Mouse (Mus musculus): ENCODE data around the gene Foxo6. TPM values are rescaled to one million over a fixed set of nuclear protein-coding genes. Genes with fewer than 3 reads are reported as not detected.

Foxo6 gene
- polyA plus RNA-seq, 1 experiment = not detected

- TF ChIP-seq CTCF (IDR thresholded peaks at IDR 0.05; ENCODE audit: borderline replicate concordance, insufficient read depth, low read length) (no peak), POLR2A (IDR thresholded peaks at IDR 0.05; ENCODE audit: low read depth, low read length) (no peak)
These were observed 63.9 kb downstream of the Foxo6 start for GRCm38 (mm10) chr4:120223108-120223745.

DNA sequence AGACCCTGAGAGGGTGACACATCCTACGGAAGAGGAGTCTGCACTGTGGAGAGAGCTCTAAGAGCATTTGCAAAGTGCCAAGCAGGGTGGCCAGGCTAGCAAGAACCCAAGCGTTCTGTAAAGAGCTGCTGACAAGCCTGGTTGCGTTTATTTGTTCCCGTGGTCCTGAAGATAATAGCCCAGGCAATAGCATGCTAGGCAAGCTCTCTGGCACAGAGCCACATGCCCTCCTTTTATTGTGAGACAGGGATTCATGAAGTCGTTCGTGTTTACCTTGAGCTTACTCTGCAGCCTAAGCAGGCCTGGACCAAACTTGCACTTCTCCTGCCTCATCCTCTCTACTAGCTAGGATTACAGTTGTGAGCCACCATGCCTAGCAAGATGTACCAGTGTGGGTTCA, 65.4 kb downstream of the Foxo6 start:
- no peaks in the 10 kb centered on the region for H3K4me1 ChIP-seq (ENCODE audit: control insufficient read depth, insufficient read depth, low read length)
- H3K27ac ChIP-seq (ENCODE audit: insufficient read depth, low read length) = no peak overlapping the region
- no peak for TF ChIP-seq CTCF (IDR thresholded peaks at IDR 0.05; ENCODE audit: borderline replicate concordance, insufficient read depth, low read length)
- no peak for TF ChIP-seq POLR2A (IDR thresholded peaks at IDR 0.05; ENCODE audit: low read depth, low read length)
- H3K4me3 ChIP-seq (ENCODE audit: insufficient read depth, low read length) = no peak overlapping the region

More at GRCm38 (mm10) chr4:120223108-120223745, 63.9 kb downstream of the Foxo6 start:
- Histone ChIP-seq H3K4me1 (ENCODE audit: control insufficient read depth, insufficient read depth, low read length) (no peaks in the 10 kb centered on the region), H3K27ac (ENCODE audit: insufficient read depth, low read length) (no peak overlapping the region), H3K4me3 (ENCODE audit: insufficient read depth, low read length) (no peak overlapping the region)

DNA sequence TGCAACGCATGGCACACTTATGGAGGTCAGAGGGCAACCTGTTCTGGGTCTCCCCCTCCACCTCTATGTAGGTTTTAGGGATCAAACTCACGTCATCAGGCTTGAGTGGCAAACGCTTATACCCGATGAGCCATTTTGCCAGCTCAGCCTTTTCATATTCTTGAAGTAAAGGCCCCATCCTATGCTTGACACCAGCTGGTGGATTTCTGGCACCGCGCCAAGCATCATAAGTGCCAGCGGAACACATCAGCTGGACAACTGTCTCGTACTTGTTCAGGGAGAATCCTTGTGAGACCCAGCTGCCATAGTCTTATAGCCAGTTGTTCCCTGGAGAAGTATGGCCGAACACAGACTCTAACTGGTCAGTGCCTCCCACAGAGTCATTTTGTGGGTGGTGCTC, 68.3 kb downstream of the Foxo6 start:
- no peak overlapping the region for H3K27ac ChIP-seq (ENCODE audit: insufficient read depth, low read length)
- H3K4me3 ChIP-seq (ENCODE audit: insufficient read depth, low read length) = no peak overlapping the region
- TF ChIP-seq POLR2A (IDR thresholded peaks at IDR 0.05; ENCODE audit: low read depth, low read length) (no peak), CTCF (IDR thresholded peaks at IDR 0.05; ENCODE audit: borderline replicate concordance, insufficient read depth, low read length) (no peak)
- no peaks in the 10 kb centered on the region for H3K4me1 ChIP-seq (ENCODE audit: control insufficient read depth, insufficient read depth, low read length)

Other genes with a start within 250 kb of the Foxo6 start
- not detected in 2 replicates for gene AL607142.1, start 222.4 kb downstream of the Foxo6 start, polyA plus RNA-seq (2011; ENCODE audit: insufficient read length, low read depth, missing spikeins)
- not detected in 2 replicates for gene Edn2, start 126.1 kb downstream of the Foxo6 start, polyA plus RNA-seq (2011; ENCODE audit: insufficient read length, low read depth, missing spikeins)
- gene Scmh1, start 117.9 kb upstream of the Foxo6 start, polyA plus RNA-seq (2011; ENCODE audit: insufficient read length, low read depth, missing spikeins) = 36.7 and 40.4 TPM in 2 replicates
- 0.30 TPM in 1 of 2 replicates, not detected in the other for gene Slfnl1, start 244.9 kb upstream of the Foxo6 start, polyA plus RNA-seq (2011; ENCODE audit: insufficient read length, low read depth, missing spikeins)

Measured in embryonic fibroblast, embryonic 13.5 days (primary cell).